Mouse (Mus musculus): Measurements from ENCODE around the gene Slc9a7.

DNA sequence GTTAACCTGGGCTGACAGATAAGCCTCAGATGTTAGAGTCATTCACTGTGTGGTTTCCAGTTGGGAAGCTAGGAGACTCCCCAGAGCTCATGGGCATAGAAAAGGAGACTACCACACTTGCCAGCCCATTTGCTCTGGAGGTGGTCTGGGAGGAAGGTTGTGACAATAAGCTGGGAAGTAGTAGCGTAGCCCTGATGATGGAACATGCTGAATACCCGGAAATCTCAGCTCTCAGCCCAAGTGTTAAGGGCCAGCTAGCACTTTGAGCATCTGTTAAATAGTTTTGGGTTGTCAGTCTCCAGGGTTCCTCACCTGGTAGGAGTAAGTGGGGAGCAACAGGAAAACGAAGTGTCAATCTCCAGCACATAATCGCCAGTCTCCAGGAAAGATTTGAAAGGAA lies 221.4 kb downstream of the Slc9a7 start:
- TF ChIP-seq CTCF (IDR thresholded peaks at IDR 0.05) (no peak), POLR2A (IDR thresholded peaks at IDR 0.05; ENCODE audit: insufficient read depth, low read depth, low read length) (no peak), EP300 (IDR thresholded peaks at IDR 0.05; ENCODE audit: insufficient read depth, low read depth, low read length) (peak; percentile 61; the same call in 1 of the 2 replicates)

All from heart, adult 2 months (tissue).